Mouse (Mus musculus) embryonic facial prominence, embryonic 11.5 days (tissue): ENCODE results near the gene Mill2. TPM values are rescaled to one million over a fixed set of nuclear protein-coding genes. Genes with fewer than 3 reads are reported as not detected.
"Not testable (repeated sequence)": the region's sequence is repeated elsewhere in the genome, so short reads cannot be mapped to it uniquely, and the experiment has no call there.

Source experiments
- ATAC-seq: fragments of 200-750 bp; cut with Nextera tagmentation; replicated peaks from 2 replicates; pipeline ENCODE4 v1.8.0; 2017; ENCODE audit warnings: low read depth; ENCODE audit not compliant: insufficient number of reproducible peaks, low FRiP score, low TSS enrichment
- DNase-seq: peaks from one replicate; pipeline ENCODE4 v3.0.0-alpha.2; 2015; ENCODE audit warnings: low spot score
- H3K27ac ChIP-seq: fragments of 300-500 bp; sonication (generic); replicated peaks from 2 replicates; pipeline ENCODE4 v1.5.1; 2014; ENCODE audit warnings: mild to moderate bottlenecking, low read depth, low read length, control low read depth
- H3K27me3 ChIP-seq: fragments of 300-500 bp; sonication (generic); 2 replicates; pipeline ENCODE4 v1.6.1; 2014; ENCODE audit warnings: mild to moderate bottlenecking, low read length, moderate library complexity, mixed read lengths; ENCODE audit not compliant: control insufficient read depth, insufficient read depth
- H3K36me3 ChIP-seq: fragments of 300-500 bp; sonication (generic); replicated peaks from 2 replicates; pipeline ENCODE4 v1.6.1; 2014; ENCODE audit warnings: low read depth, mild to moderate bottlenecking, low read length, moderate library complexity, mixed read lengths; ENCODE audit not compliant: control insufficient read depth, insufficient read depth
- H3K4me1 ChIP-seq: fragments of 300-500 bp; sonication (generic); 2 replicates; pipeline ENCODE4 v1.6.1; 2014; ENCODE audit warnings: low read length, mixed read lengths; ENCODE audit not compliant: control insufficient read depth, insufficient read depth
- H3K4me2 ChIP-seq: fragments of 300-500 bp; sonication (generic); 2 replicates; pipeline ENCODE4 v1.6.1; 2014; ENCODE audit warnings: low read depth, mild to moderate bottlenecking, control low read depth, low read length, moderate library complexity
- H3K4me3 ChIP-seq: fragments of 300-500 bp; sonication (generic); 2 replicates; pipeline ENCODE4 v1.5.1; 2014; ENCODE audit warnings: low read depth, low read length, control low read depth
- H3K9ac ChIP-seq: fragments of 300-500 bp; sonication (generic); replicated peaks from 2 replicates; pipeline ENCODE4 v1.6.1; 2014; ENCODE audit warnings: mild to moderate bottlenecking, control low read depth, low read length
- H3K9me3 ChIP-seq: fragments of 300-500 bp; sonication (generic); replicated peaks from 2 replicates; pipeline ENCODE4 v1.6.1; 2016; ENCODE audit warnings: mild to moderate bottlenecking, low read length, inconsistent platforms, mixed read lengths; ENCODE audit not compliant: control insufficient read depth
- WGBS: fragments of 180-500 bp; shearing (Covaris S2); extraction: QIAGEN DNeasy Blood & Tissue Kit; methylation state at CpG from one replicate; pipeline ENCODE4 v1.1.7; 2014; 5-methylcytosine and 5-hydroxymethylcytosine counted together
- polyA plus RNA-seq: library from polyadenylated mRNA; unstranded; fragments of >200 nt; fragmentation: Nextera tagmentation; extraction: Ambion mirVana; gene quantifications from 2 replicates; pipeline ENCODE4 v1.2.1, GENCODE M21; 2014

The Mill2 gene
- 0.20 and 0.33 TPM in 2 replicates for polyA plus RNA-seq

GRCm38 (mm10) chr7:18839865-18840264, at the start of gene Mill2:
Gene Mill2 (plus strand): TSS chr7:18839966.
- ATAC-seq (0 out of 2 replicates have a peak, but pooled peaks have one; percentile 44), DNase-seq (no peak)
- Histone ChIP-seq H3K4me1 (no peaks in the 10 kb centered on the region; the same call in 1 of the 2 replicates), H3K4me3 (peak within 1 kb of the TSS; percentile 24), H3K36me3 (no peaks in the 10 kb centered on the region), H3K4me2 (peak within 1 kb of the TSS; percentile 48), H3K9me3 (no peaks in the 10 kb centered on the region), H3K27me3 (no peaks in the 10 kb centered on the region), H3K27ac (peak within 1 kb of the TSS; percentile 35; the same call in 1 of the 2 replicates), H3K9ac (peak within 1 kb of the TSS; percentile 57)
- 15% methylated on average over 3 of the region's 3 CpGs for WGBS

GRCm38 (mm10) chr7:18790671-18791070, 49.1 kb upstream of the Mill2 start:
- H3K4me2 ChIP-seq, H3K9me3 ChIP-seq, ATAC-seq, H3K27me3 ChIP-seq, H3K27ac ChIP-seq, DNase-seq, H3K4me3 ChIP-seq, H3K9ac ChIP-seq, H3K36me3 ChIP-seq, H3K4me1 ChIP-seq: not testable (repeated sequence)

GRCm38 (mm10) chr7:18798420-18798819, 41.3 kb upstream of the Mill2 start, which contains the start of gene Psg19:
Gene Psg19 (minus strand): TSS chr7:18798520.
- H3K27me3 ChIP-seq, result no peaks in the 10 kb centered on the region
- ATAC-seq, result no peak
- no peak for DNase-seq
- no peak within 1 kb of the TSS for H3K9ac ChIP-seq
- no peak within 1 kb of the TSS for H3K27ac ChIP-seq
- no peaks in the 10 kb centered on the region for H3K4me1 ChIP-seq
- H3K4me3 ChIP-seq, result no peak within 1 kb of the TSS
- no peaks in the 10 kb centered on the region for H3K36me3 ChIP-seq
- 81% methylated on average over 1 of the region's 1 CpGs for WGBS
- no peaks in the 10 kb centered on the region for H3K9me3 ChIP-seq
- no peak within 1 kb of the TSS for H3K4me2 ChIP-seq

GRCm38 (mm10) chr7:18799129-18799528, 40.6 kb upstream of the Mill2 start:
- no peaks in the 10 kb centered on the region for H3K9me3 ChIP-seq
- DNase-seq (no peak), ATAC-seq (no peak)
- no peaks in the 10 kb centered on the region for H3K27me3 ChIP-seq
- H3K4me3 ChIP-seq, result no peak overlapping the region
- WGBS, result 45% methylated on average over 3 of the region's 3 CpGs
- no peak overlapping the region for H3K9ac ChIP-seq
- no peaks in the 10 kb centered on the region for H3K4me1 ChIP-seq
- H3K4me2 ChIP-seq, result no peak overlapping the region
- H3K36me3 ChIP-seq, result no peaks in the 10 kb centered on the region
- H3K27ac ChIP-seq, result no peak overlapping the region

- no peaks in the 10 kb centered on the region for H3K4me1 ChIP-seq
- no peak overlapping the region for H3K27ac ChIP-seq
- H3K4me2 ChIP-seq, result no peak overlapping the region
- DNase-seq, result no peak
- H3K27me3 ChIP-seq, result no peaks in the 10 kb centered on the region
- no peaks in the 10 kb centered on the region for H3K9me3 ChIP-seq
- H3K36me3 ChIP-seq, result no peaks in the 10 kb centered on the region
- no peak overlapping the region for H3K4me3 ChIP-seq
- H3K9ac ChIP-seq, result no peak overlapping the region
- no peak for ATAC-seq
Measured at GRCm38 (mm10) chr7:18803526-18803925, 36.2 kb upstream of the Mill2 start.

- Histone ChIP-seq H3K4me3 (no peak overlapping the region), H3K9me3 (no peaks in the 10 kb centered on the region), H3K36me3 (no peaks in the 10 kb centered on the region), H3K9ac (no peak overlapping the region), H3K27ac (no peak overlapping the region), H3K27me3 (no peaks in the 10 kb centered on the region), H3K4me2 (no peak overlapping the region), H3K4me1 (no peaks in the 10 kb centered on the region)
- WGBS, result 79% methylated on average over 9 of the region's 9 CpGs
- ATAC-seq, result no peak
- DNase-seq, result no peak
Measured at GRCm38 (mm10) chr7:18818301-18818700, 21.5 kb upstream of the Mill2 start.

- 75% methylated on average over 3 of the region's 3 CpGs for WGBS
- H3K27me3 ChIP-seq, result no peaks in the 10 kb centered on the region
- no peak within 1 kb of the TSS for H3K4me3 ChIP-seq
- H3K4me1 ChIP-seq, result no peaks in the 10 kb centered on the region
- ATAC-seq (no peak), DNase-seq (no peak)
- H3K9ac ChIP-seq, result no peak within 1 kb of the TSS
- H3K9me3 ChIP-seq, result no peaks in the 10 kb centered on the region
- no peaks in the 10 kb centered on the region for H3K36me3 ChIP-seq
- H3K4me2 ChIP-seq, result no peak within 1 kb of the TSS
- no peak within 1 kb of the TSS for H3K27ac ChIP-seq
Measured at GRCm38 (mm10) chr7:18821507-18821906, 18.3 kb upstream of the Mill2 start, which contains the start of gene Psg17. Gene Psg17 (minus strand): TSS chr7:18821607.

- WGBS, result 60% methylated on average over 26 of the region's 26 CpGs
- no peak for DNase-seq
- no peak for ATAC-seq
- H3K27me3 ChIP-seq, result no peaks in the 10 kb centered on the region
- H3K9ac ChIP-seq, result no peak overlapping the region
- no peak overlapping the region for H3K4me2 ChIP-seq
- H3K4me3 ChIP-seq, result no peak overlapping the region
- no peaks in the 10 kb centered on the region for H3K36me3 ChIP-seq
- H3K27ac ChIP-seq, result no peak overlapping the region
- no peaks in the 10 kb centered on the region for H3K9me3 ChIP-seq
- H3K4me1 ChIP-seq, result no peaks in the 10 kb centered on the region
Measured at GRCm38 (mm10) chr7:18827792-18828546, 11.8 kb upstream of the Mill2 start.
